Mouse (Mus musculus): ENCODE data around the gene P2ry2.
A peak's percentile ranks its signal among the peaks of the same experiment; 100 is the strongest.

The P2ry2 gene

GRCm38 (mm10) chr7:101026836-101027235, 14.2 kb upstream of the P2ry2 start:
- DNase-seq (ENCODE audit: low spot score in 2 of 2): no peak

DNA sequence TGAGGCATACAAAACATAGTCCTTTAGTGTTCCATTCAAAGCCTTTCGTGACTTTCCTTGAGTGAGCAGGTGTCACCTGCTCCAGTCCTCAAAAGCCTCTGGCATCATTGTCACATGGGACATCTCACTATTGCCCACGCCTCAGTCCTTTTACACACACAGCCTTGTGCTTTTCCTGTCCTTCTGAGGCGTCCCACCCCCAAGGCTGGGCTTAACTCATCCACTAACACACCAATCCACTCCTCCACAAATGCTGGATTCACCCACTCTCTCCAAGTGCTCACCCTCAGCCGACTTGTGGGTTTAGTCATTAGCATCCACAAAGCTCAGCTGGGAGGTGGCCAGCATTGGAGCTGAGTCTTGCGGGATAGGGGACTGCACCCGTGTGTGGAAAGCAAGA, 4.8 kb upstream of the P2ry2 start:
- no peak for DNase-seq (ENCODE audit: low spot score in 2 of 2)

DNA sequence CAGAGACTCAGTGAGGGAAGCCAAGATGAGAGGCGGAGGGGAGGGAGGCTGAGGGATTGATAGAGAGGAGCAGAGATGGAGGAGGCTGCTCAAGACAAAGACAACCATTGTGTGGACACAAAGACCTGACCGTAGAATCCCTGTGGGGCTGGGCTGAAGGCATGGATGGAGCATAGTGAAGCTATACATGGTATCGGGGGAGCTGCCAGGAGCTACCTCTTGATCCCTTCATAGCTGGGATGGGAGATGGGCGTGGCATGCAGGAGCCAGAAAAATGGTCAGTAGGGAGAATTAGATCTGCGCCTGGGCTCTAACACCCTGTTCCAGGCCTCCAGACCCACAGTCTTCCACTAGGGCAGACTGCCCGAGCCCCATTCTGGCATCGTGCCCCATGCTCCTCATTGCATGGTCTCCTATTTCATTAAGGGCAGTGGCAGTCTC, 4.4 kb upstream of the P2ry2 start:
- DNase-seq (ENCODE audit: low spot score in 2 of 2): no peak

DNA sequence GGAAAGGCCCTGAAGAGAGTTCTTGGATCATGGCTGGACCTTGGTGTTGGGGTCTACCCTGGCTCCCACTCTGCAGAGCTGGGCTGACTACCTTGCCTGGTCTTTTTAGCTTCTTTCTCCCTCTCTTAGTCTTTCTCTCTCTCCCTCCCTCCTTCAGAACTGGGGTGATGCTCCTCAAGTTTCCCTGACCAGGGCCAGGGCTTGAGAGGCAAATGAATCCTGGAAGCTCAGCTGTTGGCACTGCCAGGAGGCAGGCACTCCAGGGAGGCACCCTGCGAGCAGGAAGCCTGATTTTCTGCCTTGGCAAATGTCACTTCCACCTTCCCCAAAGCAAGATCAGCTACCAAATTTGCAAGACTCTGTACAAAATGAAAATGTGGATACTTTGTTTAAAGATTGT, 2.3 kb upstream of the P2ry2 start:
- DNase-seq (ENCODE audit: low spot score in 2 of 2): no peak

GRCm38 (mm10) chr7:101014041-101014440, 1.4 kb upstream of the P2ry2 start:
- no peak for DNase-seq (ENCODE audit: low spot score in 2 of 2)

DNA sequence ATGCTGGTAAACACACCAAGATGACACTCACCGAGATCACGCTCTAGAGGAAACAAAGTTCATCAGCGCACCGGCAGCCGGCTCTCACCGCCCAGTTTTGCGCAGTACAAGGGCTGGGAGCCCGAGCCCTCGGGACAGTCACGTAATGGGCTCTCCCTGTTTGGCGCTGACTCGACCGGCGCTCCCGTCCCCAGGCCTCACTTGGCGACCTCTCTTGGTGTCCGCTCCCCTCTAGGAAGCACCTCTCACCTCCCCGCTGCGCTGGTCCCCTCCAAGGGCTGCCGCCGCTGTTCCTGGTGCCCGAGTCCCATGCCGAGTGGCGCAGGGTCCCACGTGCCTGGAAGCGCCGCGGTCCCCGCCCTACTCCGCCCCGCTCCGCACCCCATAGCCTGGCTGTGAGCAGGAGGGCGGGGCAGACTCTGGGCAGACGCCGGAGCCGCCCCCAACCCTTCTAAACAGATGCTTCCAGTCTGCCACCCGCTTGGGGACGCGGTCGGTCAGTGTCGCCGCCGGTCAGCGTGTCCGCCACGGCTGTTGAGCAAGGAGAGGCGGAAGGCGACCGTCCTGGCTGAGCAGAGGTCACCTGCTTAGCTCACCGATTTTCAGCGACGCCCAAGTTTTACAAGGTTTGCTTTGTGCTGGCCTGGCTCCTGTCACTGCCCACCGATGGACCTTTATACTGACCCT, 842 bp downstream of the P2ry2 start:
- peak; percentile 65 to 79 for DNase-seq (ENCODE audit: low spot score in 2 of 2)

GRCm38 (mm10) chr7:101010741-101011140, 1.9 kb downstream of the P2ry2 start:
- DNase-seq (ENCODE audit: low spot score in 2 of 2): no peak

GRCm38 (mm10) chr7:101006201-101006600, 6.5 kb downstream of the P2ry2 start:
- DNase-seq (ENCODE audit: low spot score in 2 of 2): no peak

- no peak for DNase-seq (ENCODE audit: low spot score in 2 of 2)
Observed at GRCm38 (mm10) chr7:101005119-101005518, 7.5 kb downstream of the P2ry2 start.

- DNase-seq (ENCODE audit: low spot score in 2 of 2): peak; percentile 57 to 59
Observed at GRCm38 (mm10) chr7:101003442-101004326, 9.0 kb downstream of the P2ry2 start.

DNA sequence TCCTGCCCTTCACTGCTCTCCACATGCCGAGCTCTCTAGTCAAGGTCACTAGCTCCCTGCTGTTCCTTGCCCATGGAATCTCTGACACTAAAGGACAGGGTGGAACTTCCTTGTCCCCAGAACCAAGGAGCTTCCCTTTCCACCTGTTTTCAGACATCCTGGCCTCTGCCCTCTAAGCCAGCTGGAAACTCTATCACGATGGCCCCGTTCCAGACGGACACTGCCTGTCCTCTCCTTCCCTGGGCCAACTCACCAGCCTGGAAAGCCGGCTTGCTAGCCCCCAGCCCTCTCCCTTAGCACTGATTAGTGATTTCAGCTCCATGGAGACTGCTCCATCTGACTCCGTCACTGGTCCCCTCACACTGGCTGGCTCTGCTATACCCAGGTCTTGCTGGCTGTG, 10.4 kb downstream of the P2ry2 start:
- peak in 1 of 2 experiments; percentile 42 for DNase-seq (ENCODE audit: low spot score in 2 of 2)

DNA sequence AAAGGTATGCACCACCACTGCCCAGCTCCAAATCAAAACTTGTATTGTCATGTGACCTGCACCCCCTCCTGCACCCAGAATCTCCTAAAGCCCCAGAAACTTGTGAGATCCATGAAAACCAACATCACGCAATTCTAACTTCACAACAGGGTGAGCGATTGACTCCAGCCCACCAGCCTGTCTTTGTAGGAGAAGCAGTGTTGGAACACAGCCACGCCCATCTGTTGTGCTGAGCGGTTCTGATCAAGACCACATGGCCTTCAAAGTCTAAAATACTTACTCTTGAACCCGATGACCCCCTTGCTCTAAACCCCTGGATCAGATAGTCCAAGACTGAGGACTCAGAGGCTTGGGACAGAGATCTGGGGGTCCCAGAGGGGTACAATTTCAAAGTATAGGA, 13.0 kb downstream of the P2ry2 start:
- DNase-seq (ENCODE audit: low spot score in 2 of 2): no peak

GRCm38 (mm10) chr7:100998578-100998960, 14.1 kb downstream of the P2ry2 start:
- no peak for DNase-seq (ENCODE audit: low spot score in 2 of 2)

GRCm38 (mm10) chr7:100997951-100998577, 14.6 kb downstream of the P2ry2 start:
- no peak for DNase-seq (ENCODE audit: low spot score in 2 of 2)

DNA sequence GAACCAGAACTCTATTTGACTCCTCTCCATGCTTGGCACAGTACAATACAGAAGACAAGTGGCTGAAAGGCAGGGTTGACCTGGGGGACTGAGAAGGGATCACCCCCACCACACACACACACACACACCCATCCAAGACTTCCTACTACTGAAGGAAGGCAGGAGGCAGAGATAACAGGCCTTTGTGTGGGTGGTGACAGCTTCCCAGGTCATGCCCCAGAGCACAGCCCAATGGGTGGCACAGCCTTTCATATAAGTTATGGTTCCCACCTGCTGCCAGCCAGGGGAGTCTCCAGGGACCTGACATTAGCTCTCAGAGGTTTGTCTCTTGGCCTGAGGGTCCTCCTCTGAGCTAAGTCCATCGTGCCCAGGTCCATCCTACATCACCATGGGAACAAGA, 15.5 kb downstream of the P2ry2 start:
- DNase-seq (ENCODE audit: low spot score in 2 of 2): no peak

GRCm38 (mm10) chr7:100995951-100996350, 16.7 kb downstream of the P2ry2 start:
- no peak for DNase-seq (ENCODE audit: low spot score in 2 of 2)

GRCm38 (mm10) chr7:100995260-100995864, 17.3 kb downstream of the P2ry2 start:
- no peak for DNase-seq (ENCODE audit: low spot score in 2 of 2)

- DNase-seq (ENCODE audit: low spot score in 2 of 2): peak in 1 of 2 experiments; percentile 54
Observed at GRCm38 (mm10) chr7:100993166-100993565, 19.5 kb downstream of the P2ry2 start.

DNA sequence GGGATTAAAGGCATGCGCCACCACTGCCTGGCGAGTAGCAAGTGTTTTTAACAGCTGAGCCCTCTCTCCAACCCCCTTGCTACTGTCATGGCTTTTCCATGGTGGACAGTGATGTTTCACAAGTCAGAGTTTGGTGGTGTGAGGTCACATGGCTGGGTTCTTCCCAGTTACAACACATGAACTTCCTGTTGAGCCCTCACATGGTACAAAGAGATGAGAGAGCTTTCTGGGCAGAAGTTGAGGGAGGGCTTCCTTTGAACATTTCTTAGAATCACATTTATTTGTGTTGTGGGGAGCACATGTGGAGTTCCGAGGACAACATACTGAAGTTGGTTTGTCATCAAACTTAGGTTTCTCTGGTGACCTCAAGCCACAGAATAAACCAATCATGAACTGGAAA, 20.7 kb downstream of the P2ry2 start:
- no peak for DNase-seq (ENCODE audit: low spot score in 2 of 2)

DNA sequence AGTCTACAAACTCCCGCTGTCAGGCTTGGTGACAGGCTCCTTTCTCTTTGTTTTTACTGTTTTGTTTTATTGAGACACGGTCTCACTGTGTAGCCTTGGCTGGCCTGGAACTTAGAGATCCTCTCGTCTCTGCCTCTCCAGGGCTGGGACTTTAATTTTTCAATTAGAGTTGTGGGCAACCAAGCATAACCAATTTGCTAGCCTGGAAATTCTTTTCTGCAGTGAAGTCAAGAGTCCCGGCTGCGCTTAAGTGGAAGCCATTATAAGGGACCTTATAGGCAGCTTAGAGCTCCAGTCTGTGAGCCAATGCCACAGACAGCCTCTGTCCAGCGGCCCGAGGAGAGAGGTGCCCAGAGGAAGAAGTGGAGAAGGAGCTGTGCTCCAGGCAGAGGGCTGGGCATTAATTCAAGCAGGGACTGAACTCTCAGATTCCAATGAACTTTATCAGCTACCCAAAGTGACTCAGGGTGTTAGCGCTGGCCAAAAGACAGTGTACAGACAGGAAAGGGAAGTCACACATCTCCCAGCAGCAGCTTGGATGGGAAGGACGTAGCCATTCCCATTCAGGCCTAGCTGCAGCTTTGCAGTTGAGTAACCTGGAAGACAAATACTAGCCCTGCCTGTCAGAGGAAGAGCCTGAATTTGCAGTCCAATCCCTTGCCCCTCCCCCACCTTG, 21.9 kb downstream of the P2ry2 start:
- no peak for DNase-seq (ENCODE audit: low spot score in 2 of 2)

DNA sequence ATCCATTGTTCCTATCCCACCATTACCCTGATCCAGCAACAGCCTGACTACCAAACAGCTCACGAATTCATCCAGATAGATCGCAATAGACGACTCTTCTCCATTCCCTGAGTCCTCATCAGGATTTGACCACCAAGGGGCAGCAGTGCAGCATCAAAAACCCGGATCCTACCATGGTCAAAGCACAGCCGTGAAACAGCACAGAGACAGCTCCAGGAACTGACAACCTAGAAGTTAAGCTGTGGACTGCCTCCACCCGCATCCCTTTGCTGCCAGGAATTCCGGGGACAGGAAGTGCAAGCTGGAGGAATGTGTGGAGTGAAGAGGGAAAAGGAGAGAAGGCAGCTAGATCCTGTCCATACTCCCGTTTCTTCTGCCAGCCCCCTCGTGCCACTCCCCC, 24.6 kb downstream of the P2ry2 start:
- DNase-seq (ENCODE audit: low spot score in 2 of 2): peak; percentile 72 to 80

Data from urinary bladder, postnatal 36 days (tissue).